Mouse (Mus musculus): ENCODE data around the gene Prepl.

The Prepl gene

DNA sequence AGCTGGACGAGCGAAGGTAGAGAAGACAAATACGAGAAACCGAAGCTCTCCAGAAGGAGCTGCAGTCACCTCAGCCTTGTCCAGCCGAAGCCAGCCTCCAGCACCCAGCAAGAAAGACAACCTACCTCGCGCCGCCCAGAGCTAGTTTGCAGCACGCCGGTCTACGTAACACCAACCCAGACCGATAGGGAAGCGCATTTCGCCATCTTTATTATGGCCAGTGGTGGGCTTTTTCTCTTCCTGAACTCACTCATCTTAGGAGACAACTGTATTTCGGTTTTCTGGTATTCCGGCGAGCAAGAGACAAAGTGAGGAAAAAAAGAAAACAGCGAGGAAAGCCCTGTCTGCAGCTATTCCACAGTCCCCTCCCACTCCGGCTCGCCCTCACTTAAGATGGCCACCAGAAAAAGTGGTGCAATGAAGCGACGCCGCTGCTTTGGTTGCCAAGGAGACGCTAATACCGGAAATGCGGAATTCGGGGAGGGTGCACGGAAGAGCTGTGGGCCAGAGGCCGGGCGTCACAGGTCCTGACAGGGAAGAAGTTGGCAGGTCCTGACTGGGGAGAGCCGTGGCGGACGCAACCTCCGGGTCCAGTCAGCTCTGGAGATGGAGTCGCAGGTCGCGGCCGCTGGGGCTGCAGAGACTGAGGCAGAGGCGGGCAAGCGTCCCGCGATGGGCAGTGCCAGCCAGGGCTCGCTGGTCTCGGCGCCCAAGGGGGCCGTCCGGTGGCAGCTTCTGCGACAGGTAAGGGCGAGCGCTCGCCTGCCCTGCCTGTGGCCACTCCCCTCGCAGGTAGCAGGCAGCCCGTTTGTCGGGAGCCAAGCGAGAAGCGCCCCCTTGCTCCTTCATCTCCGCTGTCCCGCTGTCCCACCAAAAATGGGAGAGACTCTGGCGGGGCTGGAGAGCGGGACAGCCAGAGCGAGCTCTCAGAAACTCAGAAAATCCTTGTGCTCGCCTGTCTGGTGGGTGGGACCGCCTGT lies at the start of gene Prepl, which contains the start of gene Camkmt:
TSS of gene Prepl (minus strand) at position 122 of the 980 bp plus-strand sequence.
TSS of gene Camkmt (plus strand) at position 433 of the 980 bp plus-strand sequence.
- peak; percentile 81 for DNase-seq (ENCODE audit: low spot score)

DNA sequence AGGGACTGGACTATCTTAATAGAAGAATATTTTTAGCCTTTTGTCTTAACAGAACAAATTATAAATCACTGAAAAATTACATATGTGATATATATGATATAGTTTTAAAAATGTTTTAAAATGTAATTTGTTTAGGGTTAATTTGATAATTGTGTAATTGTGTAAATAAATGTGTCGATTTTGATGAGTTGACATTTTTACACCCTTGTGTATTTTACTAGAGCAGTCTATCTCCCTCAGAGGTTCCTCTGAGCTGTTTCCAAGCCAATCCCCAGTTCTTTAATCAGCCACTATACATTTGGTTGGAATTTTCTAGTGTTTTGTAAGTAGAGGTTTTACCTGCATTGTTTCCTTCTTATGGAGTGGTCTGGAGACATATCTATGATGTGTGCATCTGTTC lies 48.4 kb upstream of the Prepl start:
- DNase-seq (ENCODE audit: low spot score): no peak

DNA sequence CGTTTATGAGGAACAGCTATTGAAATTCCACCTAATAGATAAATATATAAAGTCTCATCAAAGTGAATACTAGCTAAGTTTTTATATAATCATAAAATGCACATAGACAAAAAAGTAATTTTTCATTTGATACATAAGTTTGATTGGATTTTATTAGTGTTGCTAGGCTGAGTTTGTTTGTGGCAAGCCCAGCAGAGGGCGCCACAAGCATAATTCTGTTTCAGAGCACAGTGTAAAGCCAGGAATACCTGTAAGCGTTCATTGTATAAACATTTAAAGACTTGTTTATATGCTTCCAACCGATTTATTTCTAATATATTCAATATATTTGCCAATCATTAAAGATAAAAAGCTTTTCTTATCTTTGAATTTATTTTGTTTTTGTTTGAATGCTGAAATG lies 26.6 kb upstream of the Prepl start:
- no peak for DNase-seq (ENCODE audit: low spot score)

DNA sequence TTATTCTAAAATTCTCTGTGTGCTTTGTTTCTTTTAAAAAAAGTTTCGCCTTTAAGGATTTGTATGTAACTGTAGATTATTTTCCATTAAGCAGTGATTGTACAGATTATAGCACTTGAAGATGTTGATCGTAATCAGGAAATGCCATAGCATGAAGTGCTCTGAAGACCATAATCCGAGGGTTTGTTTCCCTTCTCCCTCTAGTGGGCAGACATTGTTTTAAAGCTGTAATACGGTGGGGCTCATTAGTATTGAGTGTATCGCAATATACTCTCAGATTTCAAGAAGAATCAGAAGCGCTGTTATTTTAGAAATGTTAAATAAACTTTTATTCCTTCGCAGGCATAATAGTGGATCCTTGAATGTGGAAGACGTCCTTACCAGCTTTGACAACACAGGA lies 23.4 kb upstream of the Prepl start:
- DNase-seq (ENCODE audit: low spot score): no peak

DNA sequence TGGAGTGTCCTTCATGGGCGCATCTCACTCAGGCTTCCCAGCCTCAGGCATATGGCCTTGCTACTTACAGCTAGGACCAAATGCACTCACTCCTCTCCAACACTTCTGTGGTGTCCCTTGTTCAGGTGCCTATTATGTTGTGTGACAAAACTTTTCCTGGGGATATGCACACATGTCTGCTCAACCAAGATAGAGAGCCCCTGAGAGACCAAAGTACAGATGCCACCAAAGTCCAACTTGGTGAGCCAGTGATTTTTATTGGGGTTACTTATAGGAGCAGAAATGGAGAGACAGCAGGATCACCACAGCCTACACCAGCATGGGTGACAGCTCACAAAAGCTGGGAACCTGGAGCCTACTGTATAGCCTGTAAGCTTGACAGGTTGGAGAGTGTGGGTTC lies 20.6 kb upstream of the Prepl start:
- no peak for DNase-seq (ENCODE audit: low spot score)

DNA sequence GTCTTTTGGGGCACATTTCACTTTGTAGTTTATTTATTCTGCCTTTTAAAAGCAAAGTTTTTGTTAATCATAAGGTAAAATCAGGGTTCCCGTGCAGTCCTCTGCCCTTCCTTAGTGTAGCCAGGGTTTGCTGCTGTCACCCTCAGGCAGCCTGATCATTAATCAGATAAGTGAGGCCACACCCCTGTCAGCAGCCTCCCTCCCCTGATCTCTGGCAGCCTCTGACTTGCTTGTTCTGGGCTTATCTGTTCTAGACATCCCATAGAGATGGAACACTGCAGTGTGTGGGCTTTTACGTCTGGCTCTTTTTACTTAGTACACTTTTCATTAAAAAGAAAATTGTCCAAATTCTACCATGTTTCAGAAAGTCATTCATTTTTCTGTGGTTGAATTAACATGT lies 13.3 kb upstream of the Prepl start:
- DNase-seq (ENCODE audit: low spot score): no peak

DNA sequence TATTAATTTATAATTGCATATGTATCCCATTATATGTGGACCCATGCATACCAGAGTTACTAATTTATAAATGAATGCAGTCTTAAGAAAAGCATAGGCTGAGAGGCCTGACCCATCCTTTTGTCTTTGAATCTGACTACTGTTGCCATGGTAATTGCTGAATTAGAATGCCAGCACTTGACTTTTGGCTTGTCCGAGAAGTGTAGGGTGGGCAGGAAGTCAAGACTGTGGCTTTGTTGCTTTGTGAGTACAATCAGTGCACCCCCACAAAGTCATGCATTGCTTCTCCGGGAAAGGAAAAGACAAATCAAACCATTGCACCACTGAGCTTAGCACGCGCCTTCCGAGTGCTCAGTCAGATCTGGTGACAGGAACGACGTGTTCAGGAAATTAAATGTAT lies 11.7 kb upstream of the Prepl start:
- no peak for DNase-seq (ENCODE audit: low spot score)

DNA sequence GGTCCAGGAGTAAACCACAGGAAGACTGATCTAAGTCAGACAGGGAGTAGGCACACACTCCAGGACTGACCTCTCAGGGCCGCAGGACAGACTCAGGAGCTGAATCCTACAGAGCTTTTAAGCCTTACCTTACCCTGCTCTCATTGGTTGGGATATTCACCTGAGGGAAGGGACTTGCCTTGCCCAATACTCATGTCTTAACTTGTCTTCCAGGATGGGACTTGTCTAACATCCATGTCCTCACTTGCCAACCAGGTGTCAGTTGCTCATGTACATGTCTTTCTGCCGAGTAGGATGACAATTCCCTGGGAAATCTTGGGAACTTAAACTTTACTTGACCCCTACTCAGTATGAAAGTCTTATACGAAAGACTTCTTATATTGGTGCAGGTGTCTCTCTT lies 10.2 kb upstream of the Prepl start:
- DNase-seq (ENCODE audit: low spot score): no peak

DNA sequence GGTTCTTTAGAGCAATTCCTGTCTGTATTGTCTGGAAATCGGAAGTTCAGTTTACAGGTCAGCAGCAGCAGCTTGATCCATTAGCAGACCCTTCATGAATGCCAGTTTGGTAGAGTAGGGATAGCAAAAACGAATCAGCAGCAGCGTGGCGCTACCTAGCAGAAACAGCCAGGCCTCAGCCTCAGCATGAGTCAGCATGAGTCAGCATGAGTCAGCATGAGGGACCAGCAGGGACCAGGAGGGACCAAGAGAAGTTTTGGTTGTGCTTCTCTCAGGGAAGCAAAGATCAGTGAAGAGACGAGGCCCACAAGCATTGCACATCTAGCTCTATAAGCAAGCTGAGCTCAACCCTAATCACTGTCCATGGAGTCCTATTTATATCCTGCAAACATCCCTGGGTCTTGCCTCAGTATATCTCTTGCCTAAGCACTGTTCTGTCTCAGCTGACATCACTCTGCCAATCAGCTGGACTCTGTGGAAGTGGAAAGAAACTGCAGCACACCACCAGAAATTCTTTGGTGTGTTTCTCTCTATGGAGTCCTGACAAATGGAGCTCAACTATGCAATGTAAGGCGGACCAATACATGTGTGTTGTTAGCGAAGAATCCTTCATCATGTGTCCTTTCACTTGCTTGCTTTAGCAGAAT lies 8.8 kb upstream of the Prepl start:
- no peak for DNase-seq (ENCODE audit: low spot score)

DNA sequence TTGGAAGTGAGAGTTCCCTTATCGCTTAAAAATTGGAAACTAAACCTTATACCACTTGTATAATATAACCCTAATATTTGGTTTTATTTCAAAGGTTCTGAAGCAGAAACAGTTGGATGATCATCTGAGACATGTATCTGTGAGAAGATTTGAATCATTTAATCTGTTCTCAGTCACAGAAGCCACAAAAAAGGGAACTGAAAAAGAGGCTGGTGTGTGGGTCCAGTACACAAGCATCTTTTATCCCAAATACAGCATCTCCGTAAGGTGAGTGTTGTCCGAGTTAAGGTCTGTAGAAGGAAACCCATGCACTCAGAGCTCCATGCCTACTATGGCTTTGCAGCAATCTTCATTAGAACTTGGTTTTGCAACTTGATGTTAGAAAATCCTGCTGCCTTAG lies 6.4 kb upstream of the Prepl start:
- no peak for DNase-seq (ENCODE audit: low spot score)

DNA sequence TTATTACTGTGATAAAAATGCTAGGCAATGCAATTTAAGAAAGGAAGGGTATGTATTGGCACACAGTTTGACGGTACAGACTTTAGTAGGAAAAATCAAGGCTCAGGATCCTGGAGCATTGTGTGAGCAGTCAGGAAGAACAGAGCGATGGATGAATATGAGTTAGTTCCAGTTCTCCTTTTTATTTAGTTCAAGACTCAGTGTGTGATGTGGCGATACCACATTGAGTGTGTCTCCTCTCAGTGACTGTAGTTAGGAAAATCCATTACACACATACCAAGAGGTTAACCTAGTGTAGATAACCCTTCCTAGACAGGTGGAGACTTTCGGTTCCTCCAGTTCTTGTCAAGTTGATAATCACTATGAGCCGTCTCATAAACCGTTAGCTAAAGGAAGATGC lies 1.7 kb upstream of the Prepl start:
- no peak for DNase-seq (ENCODE audit: low spot score)

DNA sequence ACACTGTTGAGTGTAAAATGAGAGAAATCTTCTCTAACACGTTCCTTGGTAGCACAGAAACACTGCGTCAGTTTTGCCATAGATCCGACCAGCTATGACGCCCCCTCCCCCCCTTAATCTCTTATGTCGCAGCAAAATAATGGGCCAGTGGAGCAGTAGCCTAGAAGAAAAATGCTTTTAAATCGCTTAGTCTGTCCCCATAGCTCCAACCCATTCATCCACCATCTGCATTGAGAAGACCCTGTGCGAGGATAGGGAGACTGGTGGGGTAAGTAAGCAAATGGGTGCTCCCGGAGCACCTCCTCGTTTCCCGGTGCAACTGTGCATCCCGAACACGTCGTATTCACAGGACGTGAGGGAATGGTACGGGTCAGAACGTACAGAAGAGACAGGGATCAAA lies 420 bp downstream of the Prepl start:
- DNase-seq (ENCODE audit: low spot score): no peak

DNA sequence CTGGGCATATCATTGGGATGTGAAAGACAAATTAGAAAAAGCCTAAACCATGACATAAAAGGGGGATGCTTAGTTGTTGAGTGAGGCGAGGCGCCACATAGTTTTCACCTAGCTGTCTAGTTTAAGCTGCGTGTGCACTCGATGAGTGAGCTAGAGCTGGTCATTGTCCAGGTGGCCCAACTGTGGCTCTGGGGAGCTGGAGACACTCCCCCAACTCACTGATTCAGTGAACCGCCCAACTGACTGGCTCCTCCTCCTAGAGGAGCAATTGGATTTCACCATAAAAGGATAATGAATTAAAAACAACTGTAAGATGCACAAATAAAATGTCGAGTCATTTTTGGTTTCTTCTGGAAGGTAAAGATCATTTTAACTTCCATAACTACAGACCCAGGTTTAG lies 1.0 kb downstream of the Prepl start:
- DNase-seq (ENCODE audit: low spot score): no peak

DNA sequence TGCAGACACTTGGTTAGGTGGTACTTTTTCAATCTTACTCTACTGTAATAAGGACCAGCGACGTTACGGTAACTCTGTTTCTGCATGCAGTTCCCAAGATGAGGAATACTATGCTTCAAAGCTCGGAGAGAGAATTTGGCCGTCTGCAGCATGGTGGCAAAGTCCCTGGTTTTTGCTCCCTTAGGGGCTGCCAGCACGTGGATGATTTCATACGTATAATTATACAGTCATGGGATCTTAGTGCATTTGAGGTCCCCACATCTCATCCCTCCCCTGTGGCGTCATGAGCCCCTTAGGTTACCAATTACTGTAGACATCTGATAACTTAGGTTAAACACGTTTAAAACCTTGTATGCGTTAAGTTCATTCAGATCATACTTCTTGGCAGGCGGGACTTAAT lies 1.6 kb downstream of the Prepl start:
- no peak for DNase-seq (ENCODE audit: low spot score)

DNA sequence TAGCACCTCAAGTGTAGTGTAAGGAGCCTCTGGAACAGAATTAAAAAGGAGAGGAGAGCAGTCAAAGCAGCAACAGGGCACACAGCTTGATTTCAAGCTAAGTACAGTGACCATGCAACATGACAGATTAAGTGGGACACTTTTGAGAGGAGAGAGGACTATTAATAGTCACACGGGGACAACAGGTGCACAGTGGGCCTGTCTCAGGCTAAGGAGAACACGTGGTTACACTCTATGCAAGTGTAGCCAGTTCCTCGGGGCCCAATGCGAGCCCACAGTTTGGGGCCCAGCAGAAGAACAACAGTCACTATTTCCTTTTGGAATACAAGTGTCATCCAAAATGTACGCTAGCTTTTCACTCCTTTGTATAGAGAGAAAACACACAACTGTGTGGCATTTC lies 2.5 kb downstream of the Prepl start:
- DNase-seq (ENCODE audit: low spot score): no peak

DNA sequence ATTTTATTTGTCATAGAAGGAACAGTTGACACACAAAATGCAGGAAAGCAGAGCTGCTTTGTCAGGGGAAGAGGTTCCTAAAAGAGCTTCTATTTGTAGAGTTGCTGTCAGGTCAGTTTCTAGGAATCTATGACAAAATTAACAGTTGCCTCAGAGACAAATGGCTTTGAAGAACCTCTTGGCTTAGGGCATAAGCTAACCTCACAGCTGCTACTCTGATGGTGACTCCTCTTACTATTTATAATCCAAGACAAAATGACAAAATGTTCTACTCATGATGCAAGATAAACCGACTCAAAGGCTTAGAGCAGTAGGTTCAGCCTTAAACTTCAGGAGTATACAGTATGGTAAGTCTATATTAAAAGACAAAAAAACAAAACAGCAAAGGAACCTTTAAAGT lies 3.5 kb downstream of the Prepl start:
- no peak for DNase-seq (ENCODE audit: low spot score)

DNA sequence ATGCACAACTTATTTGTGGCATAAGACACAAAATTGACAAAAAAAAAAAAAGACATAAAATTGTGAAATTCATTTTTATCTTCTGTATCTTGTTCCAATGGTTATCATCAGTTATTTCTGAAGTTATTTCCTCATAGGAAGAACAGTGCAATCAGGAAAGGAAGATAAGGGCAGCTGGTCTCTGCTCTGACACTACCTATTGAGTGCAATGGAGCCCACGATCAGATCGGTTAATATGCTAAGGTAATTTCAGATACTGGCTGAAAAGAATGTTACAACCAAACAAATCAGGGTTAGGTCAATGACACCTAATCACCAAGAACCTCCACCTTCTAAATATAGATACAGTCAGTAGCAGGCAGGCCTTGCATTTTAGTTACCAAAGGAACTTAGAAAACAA lies 4.7 kb downstream of the Prepl start:
- no peak for DNase-seq (ENCODE audit: low spot score)

DNA sequence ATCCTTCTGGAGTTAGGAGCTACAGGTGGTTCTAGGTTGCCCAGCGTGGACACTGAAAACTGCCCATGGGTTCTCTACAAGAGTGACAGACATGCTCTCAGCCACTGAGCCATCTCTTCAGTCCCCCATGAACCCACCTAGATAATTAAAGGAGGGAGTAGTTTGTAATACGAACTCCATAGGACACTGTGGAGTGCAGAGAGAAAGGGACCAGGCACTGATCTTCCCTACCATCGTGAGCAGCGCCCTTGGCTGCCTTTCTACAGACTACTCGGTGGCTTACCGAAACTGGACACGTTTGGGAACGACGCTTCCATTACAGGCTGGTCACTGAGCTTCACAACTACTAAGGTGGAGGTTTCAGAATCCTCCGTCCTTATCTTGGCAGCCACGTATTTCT lies 9.3 kb downstream of the Prepl start:
- DNase-seq (ENCODE audit: low spot score): no peak

DNA sequence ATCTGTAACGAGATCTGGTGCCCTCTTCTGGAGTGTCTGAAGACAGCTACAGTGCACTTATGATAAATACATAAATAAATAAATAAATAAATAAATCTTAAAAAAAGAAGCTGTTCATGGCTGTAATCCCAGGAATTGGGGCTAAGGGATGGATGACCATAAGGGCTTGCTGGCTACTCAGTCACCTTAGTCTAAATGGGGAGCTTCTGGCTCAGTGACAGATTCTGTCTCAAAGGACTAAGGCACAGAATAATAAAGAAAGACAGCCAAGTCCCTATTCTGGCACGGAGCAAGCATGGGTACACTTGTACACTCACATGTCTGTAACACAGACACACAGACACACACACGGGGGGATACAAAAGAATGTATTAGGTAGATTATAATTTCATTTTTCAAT lies 10.8 kb downstream of the Prepl start:
- DNase-seq (ENCODE audit: low spot score): no peak

DNA sequence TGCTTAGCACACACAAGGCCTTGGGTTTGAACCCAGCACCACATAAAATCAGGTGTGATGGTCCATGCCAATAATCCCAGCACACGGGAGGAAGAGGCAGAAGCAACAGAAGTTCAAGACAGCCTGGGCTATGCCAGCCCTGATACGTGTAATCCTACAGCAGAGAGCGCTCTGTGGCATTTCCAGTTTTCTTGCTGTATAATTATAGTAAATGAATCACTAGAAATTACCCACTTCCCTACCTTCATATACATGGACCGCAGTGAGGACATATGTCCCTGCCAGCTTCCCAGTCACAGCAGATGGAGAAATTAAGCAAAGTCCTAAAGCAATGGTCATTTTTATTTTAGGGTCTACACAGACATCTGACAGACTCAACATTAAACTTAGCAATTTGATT lies 16.0 kb downstream of the Prepl start:
- no peak for DNase-seq (ENCODE audit: low spot score)

DNA sequence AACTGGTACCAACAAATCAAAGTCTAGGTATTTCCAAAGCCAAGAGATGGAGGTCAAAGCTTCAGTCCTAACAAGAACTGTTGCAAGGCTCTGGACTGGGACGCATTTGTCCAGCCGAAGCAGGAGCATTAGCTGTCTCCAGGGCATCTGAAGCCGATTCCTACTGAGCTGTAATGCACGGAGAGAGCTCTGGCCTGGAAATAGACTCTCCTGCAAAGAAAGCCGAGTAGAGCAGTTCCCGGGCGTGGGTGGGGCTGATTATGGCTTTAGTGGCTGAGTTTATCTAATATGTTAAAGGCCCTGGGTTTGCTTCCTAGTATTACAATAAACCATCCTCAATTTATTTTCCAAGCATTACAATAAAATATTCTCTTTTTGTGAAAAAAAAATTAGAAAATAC lies 16.8 kb downstream of the Prepl start:
- no peak for DNase-seq (ENCODE audit: low spot score)

DNA sequence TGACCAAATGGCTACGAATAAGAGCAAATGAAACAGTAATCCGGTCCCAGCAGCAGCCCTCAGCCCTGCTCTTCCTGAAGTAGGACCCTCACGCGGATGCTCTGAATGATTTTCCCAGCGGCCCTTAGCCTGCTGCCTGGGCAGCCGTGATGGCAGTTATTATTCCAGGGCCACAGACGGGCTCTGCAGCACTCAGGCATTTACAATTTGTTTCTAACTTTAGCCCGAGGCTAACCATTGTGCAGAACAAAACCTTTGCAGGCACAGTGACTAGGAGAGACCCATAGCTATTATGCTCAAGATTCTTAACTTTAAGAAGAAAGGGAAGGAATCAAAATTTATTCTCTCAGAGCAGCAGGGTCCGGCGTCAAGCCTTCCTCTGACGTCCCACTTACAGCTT lies 17.7 kb downstream of the Prepl start:
- DNase-seq (ENCODE audit: low spot score): no peak

DNA sequence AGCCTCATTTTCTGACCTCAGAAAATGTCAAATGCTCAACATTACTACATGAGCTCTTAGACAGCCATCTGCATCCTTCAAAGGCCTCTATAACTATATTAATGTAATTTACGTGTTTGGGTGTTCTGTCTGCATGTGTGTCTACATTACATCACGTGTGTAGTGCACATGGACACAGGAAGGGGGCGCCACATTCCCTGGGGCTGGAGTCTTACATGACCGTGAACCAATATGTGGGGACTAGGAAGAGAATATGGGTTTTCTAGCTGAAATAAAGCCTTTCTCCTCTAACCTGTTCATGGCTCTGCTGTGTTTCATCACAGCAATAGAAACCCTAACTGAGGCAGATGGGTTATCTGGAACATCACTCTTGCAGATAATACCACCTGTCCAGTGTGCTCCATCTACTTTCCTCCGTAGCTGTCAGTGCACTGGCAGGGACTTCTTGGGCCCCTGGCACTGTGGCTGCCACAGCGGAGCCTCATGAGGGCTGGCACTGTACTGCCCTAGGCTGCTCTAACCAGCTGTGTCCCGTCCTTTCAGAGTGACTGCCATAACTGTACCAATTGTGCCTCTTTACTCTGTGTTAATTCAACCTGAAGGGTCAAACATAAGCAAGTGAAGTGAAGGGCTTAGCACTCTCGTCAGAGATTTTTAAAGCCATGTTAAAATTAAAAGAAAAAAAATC lies 18.8 kb downstream of the Prepl start:
- no peak for DNase-seq (ENCODE audit: low spot score)

Measured in ovary, postnatal 10 days (tissue).